Mouse (Mus musculus) embryonic stem cell, embryonic (primary cell): ENCODE measurements around the gene Fgf22.

ENCODE experiments used
- CTCF ChIA-PET, 4 experiments: fragments of 300-600 bp in 2 of 4; fragments of 350-600 bp in 2 of 4; sonication (Branson Sonifier 250); formaldehyde crosslinking; loops; one replicate each; lab custom pipeline; 2022; ENCODE audit warnings: inconsistent platforms in 2 of 4; lab: Charles Lee
- POLR2A ChIA-PET, 4 experiments: fragments of 300-600 bp in 2 of 4; fragments of 350-600 bp in 2 of 4; sonication (Branson Sonifier 250); formaldehyde crosslinking; loops; one replicate each; lab custom pipeline; 2022; ENCODE audit warnings: antibody characterized with exemption in 4 of 4, inconsistent platforms in 1 of 4; lab: Charles Lee

Gene Fgf22

DNA sequence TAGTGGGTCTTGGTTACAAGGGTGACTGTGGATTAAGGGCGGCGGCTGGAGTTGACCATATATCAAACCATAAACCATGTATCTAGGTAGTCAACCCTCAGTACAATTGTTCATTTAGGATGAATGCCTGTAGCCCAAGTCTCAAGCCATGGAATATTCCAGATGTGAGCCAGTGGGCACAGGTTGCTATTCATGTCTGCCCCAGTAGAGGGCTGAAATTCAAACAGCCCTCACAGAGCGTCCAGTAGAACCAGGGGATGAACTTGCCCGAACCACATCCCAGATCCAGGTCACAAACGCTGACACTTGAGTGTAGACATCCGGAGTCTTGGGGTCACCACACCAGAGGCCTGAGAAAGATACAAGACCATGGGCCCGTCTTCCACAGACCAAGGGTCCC is 28.2 kb downstream of the Fgf22 start:
- ChIA-PET CTCF (interaction anchor here in 3 of 4 experiments (0.5 to 3.3 kb wide), 5 partner anchors 9 to 175 kb away, joined by 3 to 75 read pairs (median 3); partner anchors contain the start of genes Palm (in 1 of the 3) and Prss57 (in 1 of the 3)), POLR2A (no interaction called here)

DNA sequence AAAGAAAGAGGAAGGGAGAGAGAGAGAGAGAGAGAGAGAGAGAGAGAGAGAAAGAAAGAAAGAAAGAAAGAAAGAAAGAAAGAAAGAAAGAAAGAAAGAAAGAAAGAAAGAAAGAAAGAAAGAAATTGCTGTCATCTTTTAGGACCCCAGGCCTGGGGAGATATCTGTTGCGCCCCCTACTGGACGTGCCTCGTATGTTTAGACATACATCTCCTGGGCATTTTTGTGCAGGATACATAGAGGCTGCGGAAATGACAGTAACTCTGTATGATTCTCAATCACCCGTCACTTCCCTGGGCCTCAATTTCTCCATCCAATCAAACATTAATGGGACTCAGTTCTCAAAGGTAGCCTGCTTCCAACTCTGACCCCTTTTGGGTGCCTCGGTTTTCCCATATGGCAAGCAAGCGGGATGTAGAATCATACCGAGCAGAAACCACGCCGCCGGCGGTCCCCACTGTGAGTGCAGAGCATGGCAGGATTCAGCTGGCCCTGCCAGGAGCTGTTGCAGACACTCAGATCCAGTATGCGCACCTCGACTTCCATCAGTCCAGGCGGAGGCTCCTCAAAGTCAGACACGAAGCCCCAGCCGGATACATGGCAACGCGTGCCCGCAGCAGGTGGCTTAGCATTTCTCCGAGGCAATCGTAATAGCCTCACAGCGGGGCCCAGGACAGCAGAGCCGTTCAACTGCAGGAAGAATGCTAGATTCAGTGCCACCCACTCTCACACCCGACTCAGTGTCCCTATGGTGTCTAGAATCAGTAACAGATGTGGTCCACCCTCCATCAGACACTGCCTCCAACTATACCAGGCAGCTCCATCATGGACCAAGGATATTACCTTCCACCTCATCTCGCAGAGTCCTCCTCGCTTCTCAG is 29.3 kb downstream of the Fgf22 start:
- POLR2A ChIA-PET, result interaction anchor here in 2 of 4 experiments (0.6 to 1.6 kb wide), 5 partner anchors 11 to 383 kb away, joined by 3 read pairs; no protein-coding TSS in a partner anchor
- CTCF ChIA-PET, result interaction anchor here in 3 of 4 experiments (0.6 to 2.6 kb wide), 10 partner anchors 9 to 1744 kb away, joined by 3 to 20 read pairs (median 3); partner anchors contain the start of genes Palm (in 2 of the 3), Madcam1 (in 1 of the 3), Mum1 (in 1 of the 3) and Polrmt (in 1 of the 3)

GRCm38 (mm10) chr10:79788386-79789158 is 33.7 kb downstream of the Fgf22 start:
- ChIA-PET CTCF (interaction anchor here (0.5 to 8.2 kb wide), 42 partner anchors 7 to 1792 kb away, joined by 3 to 75 read pairs (median 4); partner anchors contain the start of gene Fstl3 (in 1 of the 4)), POLR2A (interaction anchor here in 3 of 4 experiments (0.8 to 1.6 kb wide), 9 partner anchors 8 to 139 kb away, joined by 3 to 5 read pairs (median 3); partner anchors contain the start of genes Med16 (in 1 of the 3), Polrmt (in 1 of the 3) and Ptbp1 (in 1 of the 3))

DNA sequence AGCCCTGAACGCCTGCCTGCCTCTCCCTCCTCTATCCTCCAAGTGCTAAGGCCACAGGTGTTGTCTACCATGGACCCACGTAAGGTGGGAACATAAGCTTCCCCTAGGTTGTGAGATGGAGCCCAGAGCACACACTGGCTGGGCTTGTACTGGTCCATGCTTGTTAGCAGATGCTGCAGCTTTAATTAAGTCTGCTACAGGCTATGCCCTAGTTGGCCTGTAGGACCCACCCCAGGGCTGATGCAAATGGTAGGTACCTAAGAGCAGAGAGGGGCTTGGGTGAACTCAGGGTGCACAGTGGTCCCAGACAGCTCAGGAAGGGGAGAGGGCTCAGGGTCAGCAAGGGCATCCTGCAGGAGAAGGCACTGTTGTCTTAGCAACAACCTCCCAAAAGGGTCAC is 34.7 kb downstream of the Fgf22 start:
- POLR2A ChIA-PET, result interaction anchor here in 3 of 4 experiments (0.8 to 2.0 kb wide), 8 partner anchors 9 to 119 kb away, joined by 3 to 5 read pairs (median 4); partner anchors contain the start of genes Med16 (in 1 of the 3), Polrmt (in 1 of the 3) and Ptbp1 (in 1 of the 3)
- CTCF ChIA-PET, result interaction anchor here (0.5 to 8.2 kb wide), 21 partner anchors 8 to 584 kb away, joined by 3 to 75 read pairs (median 5); partner anchors contain the start of gene Rnf126 (in 1 of the 4)

GRCm38 (mm10) chr10:79790861-79791260 is 36.0 kb downstream of the Fgf22 start, which contains the start of gene Prss57:
Gene Prss57 (minus strand): TSS chr10:79790961.
- CTCF ChIA-PET, result interaction anchor here in 3 of 4 experiments (0.6 to 8.2 kb wide), 6 partner anchors 10 to 157 kb away, joined by 3 to 75 read pairs (median 6); partner anchors contain the start of gene Polrmt (in 1 of the 3)
- POLR2A ChIA-PET, result interaction anchor here in 1 of 4 experiments (2.0 kb wide), 1 partner anchor 11 kb away, joined by 5 read pairs; no protein-coding TSS in a partner anchor

- ChIA-PET CTCF (interaction anchor here (0.6 to 8.2 kb wide), 29 partner anchors 7 to 1076 kb away, joined by 3 to 75 read pairs (median 5); partner anchors contain the start of gene Fgf22 (in 1 of the 4)), POLR2A (interaction anchor here in 2 of 4 experiments (0.9 to 3.3 kb wide), 7 partner anchors 10 to 121 kb away, joined by 4 to 17 read pairs (median 6); no protein-coding TSS in a partner anchor)
Observed at GRCm38 (mm10) chr10:79792339-79793040, 37.6 kb downstream of the Fgf22 start.

DNA sequence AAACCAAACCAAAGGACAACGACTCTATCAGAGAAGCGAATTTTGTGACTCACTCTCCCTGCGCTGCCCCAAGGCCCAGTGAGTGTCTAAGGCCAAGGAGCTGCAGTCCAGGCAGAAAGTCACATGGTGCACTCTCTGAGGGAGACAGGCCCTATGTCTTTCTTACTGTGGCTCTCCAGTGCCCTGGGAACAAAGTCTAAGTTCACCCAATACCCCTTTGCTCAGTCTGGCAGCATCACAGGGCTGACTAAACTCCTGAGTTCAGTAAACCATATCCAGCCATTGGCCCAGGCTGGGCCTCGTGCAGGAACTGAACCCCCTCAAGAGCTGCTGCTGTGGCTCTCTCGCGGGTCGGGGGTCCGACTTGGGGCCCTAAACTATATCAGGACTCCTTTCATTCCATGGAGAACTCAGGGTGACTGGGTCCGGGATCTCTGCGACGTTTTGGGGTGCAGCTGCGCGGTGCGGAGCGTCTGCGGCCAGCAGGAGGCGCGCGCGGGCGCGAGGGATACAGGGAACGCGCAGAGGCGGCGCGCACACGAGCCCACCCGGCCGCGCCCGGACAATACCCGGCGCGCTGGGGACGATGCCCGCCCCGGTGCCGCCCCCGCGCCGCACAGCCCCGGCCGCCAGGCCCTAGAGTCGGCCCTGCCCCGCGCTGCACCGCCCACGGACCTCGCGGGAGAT is 38.3 kb downstream of the Fgf22 start, which contains the start of gene Palm:
Palm (plus strand) TSS at position 522 of the 687 bp plus-strand sequence.
- ChIA-PET CTCF (interaction anchor here (0.5 to 8.2 kb wide), 36 partner anchors 8 to 372 kb away, joined by 3 to 75 read pairs (median 5); no protein-coding TSS in a partner anchor), POLR2A (interaction anchor here in 3 of 4 experiments (0.5 to 3.3 kb wide), 21 partner anchors 8 to 156 kb away, joined by 3 to 17 read pairs (median 4); partner anchors contain the start of genes Bsg (in 1 of the 3), Med16 (in 1 of the 3), Ptbp1 (in 1 of the 3) and Rnf126 (in 1 of the 3))

DNA sequence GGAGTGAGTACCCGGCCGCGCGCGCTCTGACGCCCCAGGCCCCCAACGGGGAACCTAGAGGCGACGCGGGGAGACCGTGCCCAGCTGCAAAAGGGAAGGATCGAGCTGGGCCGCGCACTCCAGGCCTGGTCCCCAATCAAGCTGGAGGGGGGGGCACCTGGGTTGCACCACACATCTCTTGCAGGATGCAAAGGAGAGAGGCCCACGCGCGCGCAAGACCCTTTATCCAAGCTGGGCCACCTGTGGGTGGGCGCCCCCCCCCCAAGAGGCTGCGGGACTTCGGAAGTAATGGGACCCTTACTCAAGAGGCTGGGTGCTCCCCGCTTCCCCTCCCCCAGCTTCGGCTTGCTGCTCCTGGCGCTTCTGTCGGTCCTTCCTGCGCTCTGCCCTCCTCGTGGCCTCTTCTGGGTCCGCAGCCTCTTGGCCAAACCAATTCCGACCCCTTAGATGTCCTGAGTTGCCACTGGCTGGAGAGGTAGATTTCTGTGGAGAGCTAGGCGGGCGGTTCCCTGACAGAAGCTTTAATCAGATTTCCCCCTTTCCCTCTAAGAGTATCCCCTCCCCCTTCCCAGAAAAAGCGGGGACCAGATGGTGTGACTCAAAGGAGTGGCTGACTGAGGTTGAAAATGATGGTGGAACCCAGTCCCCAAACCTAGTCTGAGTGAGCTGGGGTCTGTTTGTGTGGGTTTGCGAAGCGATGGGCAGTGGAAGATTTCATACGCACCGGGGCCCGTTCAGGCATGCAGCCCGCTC is 39.0 kb downstream of the Fgf22 start:
- POLR2A ChIA-PET, result interaction anchor here in 3 of 4 experiments (0.5 to 3.3 kb wide), 26 partner anchors 9 to 366 kb away, joined by 3 to 17 read pairs (median 4); partner anchors contain the start of genes Ptbp1 (in 2 of the 3), Bsg (in 1 of the 3), Med16 (in 1 of the 3) and Rnf126 (in 1 of the 3)
- CTCF ChIA-PET, result interaction anchor here (0.5 to 8.2 kb wide), 38 partner anchors 8 to 203 kb away, joined by 3 to 75 read pairs (median 5); partner anchors contain the start of gene Misp (in 1 of the 4)

DNA sequence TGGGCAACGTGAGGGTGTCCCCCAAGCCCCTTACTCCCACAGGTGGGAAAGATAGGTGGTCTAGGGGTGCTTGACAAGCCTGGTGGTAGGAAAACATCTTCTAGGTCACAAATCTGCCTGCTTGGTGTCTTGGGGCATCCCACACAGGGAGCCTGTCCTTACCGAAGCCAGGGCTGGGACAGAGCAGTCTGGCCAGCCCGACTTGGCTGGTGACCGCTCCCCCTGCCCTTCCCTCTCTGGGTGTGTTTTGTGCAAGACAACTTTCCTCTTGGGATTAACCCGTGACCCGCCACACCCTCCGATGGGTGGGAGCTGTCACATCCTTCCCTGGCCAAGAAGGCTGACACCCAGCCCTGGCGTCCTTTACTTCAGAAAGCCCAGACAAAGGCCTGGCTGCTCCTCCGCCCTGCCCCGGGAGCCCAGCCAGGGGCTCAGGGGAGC is 39.6 kb downstream of the Fgf22 start:
- POLR2A ChIA-PET, result interaction anchor here in 3 of 4 experiments (0.8 to 3.3 kb wide), 20 partner anchors 8 to 365 kb away, joined by 3 to 17 read pairs (median 4); partner anchors contain the start of genes Bsg (in 1 of the 3), Polrmt (in 1 of the 3), Ptbp1 (in 1 of the 3) and Rnf126 (in 1 of the 3)
- CTCF ChIA-PET, result interaction anchor here (0.6 to 8.2 kb wide), 24 partner anchors 8 to 133 kb away, joined by 3 to 75 read pairs (median 7); partner anchors contain the start of gene Misp (in 1 of the 4)

DNA sequence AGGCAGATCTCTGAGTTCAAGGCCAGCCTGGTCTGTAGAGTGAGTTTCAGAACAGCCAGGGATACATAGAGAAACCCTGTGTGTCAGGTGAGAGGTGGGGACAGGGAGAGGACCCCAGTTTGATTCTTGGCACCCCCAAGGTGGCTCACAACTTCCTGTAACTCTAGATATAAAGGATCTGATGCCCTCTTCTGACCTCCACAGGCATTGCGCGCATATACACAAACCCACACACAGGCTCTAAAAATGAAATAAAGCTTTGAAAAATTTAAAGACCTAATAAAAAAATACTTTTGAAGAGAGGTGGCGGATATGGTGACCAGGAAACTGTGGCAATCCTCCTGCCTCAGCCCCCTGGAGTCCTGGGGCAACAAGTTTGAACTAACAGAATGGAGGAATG is 41.0 kb downstream of the Fgf22 start:
- CTCF ChIA-PET, result interaction anchor here in 3 of 4 experiments (0.6 to 8.2 kb wide), 12 partner anchors 10 to 100 kb away, joined by 3 to 75 read pairs (median 4); no protein-coding TSS in a partner anchor
- POLR2A ChIA-PET, result interaction anchor here in 2 of 4 experiments (0.6 to 3.3 kb wide), 20 partner anchors 10 to 669 kb away, joined by 3 to 13 read pairs (median 4); partner anchors contain the start of genes Ptbp1 (in 2 of the 2) and Polrmt (in 1 of the 2)

GRCm38 (mm10) chr10:79797326-79797725 is 42.5 kb downstream of the Fgf22 start:
- ChIA-PET CTCF (interaction anchor here in 2 of 4 experiments (0.6 to 4.8 kb wide), 3 partner anchors 14 to 190 kb away, joined by 3 to 37 read pairs (median 3); no protein-coding TSS in a partner anchor), POLR2A (interaction anchor here in 2 of 4 experiments (0.6 to 2.0 kb wide), 3 partner anchors 15 to 251 kb away, joined by 3 to 10 read pairs (median 7); no protein-coding TSS in a partner anchor)

- POLR2A ChIA-PET, result interaction anchor here in 2 of 4 experiments (0.6 to 1.3 kb wide), 4 partner anchors 22 to 111 kb away, joined by 3 to 4 read pairs (median 3); partner anchors contain the start of gene Med16 (in 1 of the 2)
- CTCF ChIA-PET, result interaction anchor here in 2 of 4 experiments (1.0 to 1.5 kb wide), 3 partner anchors 9 to 19 kb away, joined by 3 to 6 read pairs (median 3); no protein-coding TSS in a partner anchor
Observed at GRCm38 (mm10) chr10:79798289-79798928, 43.5 kb downstream of the Fgf22 start.

DNA sequence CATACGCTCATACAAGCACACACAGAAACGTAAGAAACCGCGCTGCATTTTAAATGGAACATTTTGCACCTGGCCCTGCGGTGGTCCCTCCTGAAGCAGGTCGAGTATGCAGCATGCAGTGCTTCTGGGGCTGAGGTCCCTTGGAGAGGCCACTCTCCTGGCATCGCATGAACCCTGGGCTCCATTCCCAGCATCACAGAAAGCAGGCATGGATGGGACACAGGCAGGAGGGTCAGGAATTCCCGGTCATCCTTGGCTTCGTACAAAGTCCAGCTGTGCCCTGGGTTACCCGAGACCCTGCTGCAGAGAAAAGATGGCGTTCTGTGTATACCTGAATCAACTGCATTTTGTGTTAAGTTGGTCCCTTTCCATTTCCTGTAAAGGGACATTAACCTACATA is 45.6 kb downstream of the Fgf22 start:
- ChIA-PET CTCF (interaction anchor here in 3 of 4 experiments (0.6 to 2.2 kb wide), 6 partner anchors 11 to 1771 kb away, joined by 3 to 11 read pairs (median 5); no protein-coding TSS in a partner anchor), POLR2A (interaction anchor here in 2 of 4 experiments (1.0 to 1.3 kb wide), 4 partner anchors 19 to 110 kb away, joined by 3 to 4 read pairs (median 4); partner anchors contain the start of genes Gm26602 (in 1 of the 2) and Med16 (in 1 of the 2))
